Mouse (Mus musculus): ENCODE measurements around the gene Ell2.

GRCm38 (mm10) chr13:75719645-75720044 is 13.1 kb downstream of the Ell2 start:
- TF ChIP-seq CTCF (IDR thresholded peaks at IDR 0.05; ENCODE audit: control insufficient read depth, insufficient read depth, low read length) (no peak), POLR2A (IDR thresholded peaks at IDR 0.05; ENCODE audit: borderline replicate concordance, control insufficient read depth, low read depth, low read length) (no peak)
